Mouse (Mus musculus) brain, embryonic 14.5 days (tissue): ENCODE measurements around the gene Ppil3. TPM values are rescaled to one million over a fixed set of nuclear protein-coding genes. Genes with fewer than 3 reads are reported as not detected.

Experiments
- DNase-seq: peaks from one replicate; pipeline ENCODE4 v3.0.0-alpha.2; 2011; ENCODE audit warnings: low read depth
- CTCF ChIP-seq: fragments of 200-500 bp; IDR thresholded peaks from 2 replicates; pipeline ENCODE4 v1.5.1; 2012; ENCODE audit warnings: inconsistent platforms, mild to moderate bottlenecking, moderate library complexity, borderline replicate concordance; ENCODE audit not compliant: insufficient read depth, insufficient read length; ENCODE audit errors: extremely low read depth
- POLR2A ChIP-seq: fragments of 200-500 bp; IDR thresholded peaks from 2 replicates; pipeline ENCODE4 v1.6.1; 2012; ENCODE audit warnings: mild to moderate bottlenecking, inconsistent platforms, borderline replicate concordance; ENCODE audit not compliant: poor library complexity, insufficient read depth, insufficient read length, severe bottlenecking; ENCODE audit errors: extremely low read depth
- polyA plus RNA-seq: library from polyadenylated mRNA; depleted of rRNA; stranded (reverse); fragments of >200 nt; gene quantifications from 2 replicates; pipeline ENCODE4 v1.2.3, GENCODE M21; 2012

Gene Ppil3
- polyA plus RNA-seq, 1 experiment: 34.6 TPM

DNA sequence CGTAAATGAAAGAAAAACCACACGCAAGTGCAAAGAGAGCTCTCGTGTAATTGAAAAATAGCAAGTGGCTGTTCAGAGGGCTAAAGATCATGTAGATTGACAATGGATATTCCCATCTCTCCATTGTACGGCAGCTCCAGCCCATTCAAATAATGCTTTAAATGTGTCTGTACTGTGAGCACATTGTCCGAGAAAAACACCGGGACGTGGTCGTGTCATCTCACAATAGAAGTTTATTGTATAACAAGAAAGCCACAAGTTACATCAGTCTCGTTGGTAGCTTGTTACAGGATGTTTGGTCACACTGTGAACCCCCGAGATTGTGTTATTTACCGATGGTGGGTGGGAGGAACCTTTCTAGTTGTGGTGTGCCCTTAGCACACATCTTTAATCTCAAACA lies 575 bp upstream of the Ppil3 start:
- DNase-seq: no peak
- TF ChIP-seq POLR2A: no peak
- no peak for TF ChIP-seq CTCF

DNA sequence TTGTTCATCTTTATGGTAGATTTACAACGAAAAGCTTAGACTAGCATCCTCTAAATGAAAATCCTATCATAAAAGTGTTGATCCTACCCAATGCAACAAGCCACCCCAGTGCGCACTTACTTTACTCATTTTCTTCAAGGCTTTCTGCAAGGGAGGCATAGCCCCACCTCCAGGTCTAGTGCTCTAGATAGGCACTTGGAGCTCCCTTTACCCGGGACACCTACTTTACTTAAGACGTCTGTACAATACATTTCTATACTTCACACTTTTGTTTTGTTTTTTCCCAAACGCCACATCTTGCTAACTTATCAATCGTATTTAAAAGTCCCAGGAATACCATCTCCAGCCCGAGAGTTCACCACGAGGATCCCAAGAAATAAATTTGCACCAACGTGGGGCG lies 595 bp downstream of the Ppil3 start:
- no peak for DNase-seq
- TF ChIP-seq POLR2A (no peak), CTCF (no peak)

DNA sequence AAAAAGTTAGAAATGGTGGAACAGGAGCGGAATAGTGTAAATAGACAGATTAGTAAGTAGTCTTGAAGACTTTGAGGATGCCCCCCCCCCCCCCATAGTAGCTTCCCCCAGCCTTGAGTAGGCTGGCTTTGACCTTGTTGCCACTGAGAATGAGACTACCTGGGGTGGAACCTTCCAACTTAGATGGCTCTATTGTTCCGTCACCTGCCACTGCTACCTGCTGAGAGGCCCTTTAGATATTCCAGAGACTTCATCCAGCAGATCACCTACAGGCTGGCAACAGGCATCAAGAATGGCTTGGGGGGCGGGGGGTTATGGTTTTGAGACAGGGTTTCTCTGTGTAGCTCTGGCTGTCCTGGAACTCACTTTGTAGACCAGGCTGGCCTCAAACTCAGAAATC lies 20.7 kb downstream of the Ppil3 start:
- no peak for TF ChIP-seq CTCF
- no peak for TF ChIP-seq POLR2A
- DNase-seq: no peak

DNA sequence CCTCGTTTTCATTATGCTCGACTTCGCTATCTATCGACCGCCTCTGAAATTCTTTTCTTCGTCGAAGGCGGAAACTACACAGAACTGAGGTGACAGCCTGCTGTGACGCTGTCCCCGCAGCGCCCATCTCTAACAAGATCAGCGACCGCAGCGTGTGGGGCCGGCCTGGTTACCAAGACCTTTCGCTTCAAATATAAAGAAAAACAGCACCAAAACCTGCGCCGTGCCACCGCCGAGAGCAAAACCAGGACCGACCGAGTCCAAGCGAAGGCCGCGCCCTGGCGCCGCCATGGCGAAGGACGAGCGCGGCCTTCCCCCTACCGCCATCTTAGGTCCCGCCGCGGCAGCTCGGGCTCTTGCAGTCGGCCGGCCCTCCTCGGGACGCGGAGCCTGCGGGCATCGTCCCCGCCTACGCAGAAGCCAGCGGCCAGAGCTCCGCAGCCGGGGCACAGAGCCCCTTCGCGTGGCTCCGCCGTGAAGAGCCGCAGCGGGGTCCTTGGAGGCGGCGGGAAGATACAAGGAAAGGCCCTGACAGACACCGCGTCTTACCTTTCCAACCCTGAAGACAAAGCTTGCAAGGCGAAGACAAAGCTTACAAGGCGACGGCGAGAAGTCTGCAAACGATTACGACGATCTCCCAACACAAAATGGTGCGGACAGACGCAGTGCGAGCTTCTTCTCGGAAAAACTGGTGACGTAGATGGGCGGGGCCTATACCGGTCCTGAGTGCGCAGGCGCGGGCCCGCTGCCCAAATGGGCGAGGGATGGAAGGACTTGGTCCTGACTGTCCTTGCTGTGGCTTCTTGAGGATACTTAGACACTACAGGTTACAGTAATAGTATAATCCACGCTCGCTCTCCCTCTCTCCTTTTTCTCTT lies 21.7 kb downstream of the Ppil3 start, which contains the start of gene Clk1:
TSS of gene Clk1 (minus strand) at position 696 of the 878 bp plus-strand sequence.
- peak; percentile 97 for DNase-seq
- peak; percentile 81; the same call in 1 of the 2 replicates for TF ChIP-seq POLR2A
- TF ChIP-seq CTCF: no peak

DNA sequence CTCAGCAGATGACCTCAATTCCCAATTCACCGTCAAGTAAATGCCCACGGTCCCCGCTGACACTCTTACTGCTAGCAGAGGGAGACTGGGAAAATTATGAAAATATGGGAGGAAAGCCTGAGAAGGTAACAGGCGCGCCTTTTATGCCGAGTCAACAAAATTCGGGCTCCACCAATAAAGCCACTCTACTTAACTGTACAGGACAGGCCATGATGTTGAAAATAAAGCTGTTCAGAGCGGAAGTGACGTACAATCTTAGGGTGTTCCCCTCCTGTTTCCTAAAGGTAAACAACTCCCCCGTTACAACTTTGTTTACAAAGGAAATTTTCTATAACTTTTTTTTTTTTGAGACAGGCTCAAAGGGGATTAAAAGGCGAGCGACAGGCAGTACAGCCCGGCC lies 22.4 kb downstream of the Ppil3 start:
- DNase-seq: peak; percentile 88

DNA sequence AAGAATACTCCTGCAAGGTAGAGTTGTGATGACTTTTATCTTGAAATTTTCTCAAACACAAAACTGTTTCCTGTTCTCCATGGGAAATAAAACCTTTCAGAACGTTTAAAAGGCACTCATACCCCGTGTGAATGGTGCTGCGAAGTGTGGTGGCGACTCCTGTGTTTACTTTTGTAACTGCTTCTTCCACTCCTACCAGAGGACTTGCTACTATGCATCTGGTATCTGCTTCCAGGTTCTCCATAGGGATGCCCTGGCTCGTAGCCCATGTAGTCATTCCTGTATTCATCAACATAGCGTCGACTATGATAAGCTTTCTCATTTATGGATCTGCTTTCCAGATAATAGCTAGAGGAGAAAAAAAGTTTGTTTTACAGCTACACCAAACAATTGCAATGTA lies 24.3 kb downstream of the Ppil3 start:
- DNase-seq: no peak

More for the DNA sequence above, 22.4 kb downstream of the Ppil3 start:
- no peak for TF ChIP-seq CTCF
- no peak for TF ChIP-seq POLR2A

DNA sequence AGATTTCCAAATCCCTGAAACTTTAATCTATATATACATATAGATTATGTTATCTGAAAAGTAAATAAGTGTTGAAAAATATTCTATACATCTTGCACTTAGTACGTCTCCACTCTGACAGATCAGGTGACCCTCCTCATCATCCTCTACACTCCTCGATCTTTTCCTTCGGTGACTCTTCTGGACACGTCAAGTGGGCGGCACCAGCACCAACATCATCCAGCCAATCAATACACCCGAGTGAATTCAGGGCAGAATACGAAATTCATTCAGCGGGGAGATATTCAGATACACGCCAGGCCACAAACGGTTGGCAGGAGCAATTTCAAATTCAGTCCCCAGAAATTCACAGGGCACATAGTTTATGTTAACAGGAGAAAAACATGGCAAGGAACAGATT lies 25.3 kb downstream of the Ppil3 start:
- no peak for TF ChIP-seq POLR2A
- no peak for TF ChIP-seq CTCF
- DNase-seq: no peak

More for the DNA sequence above, 24.3 kb downstream of the Ppil3 start:
- TF ChIP-seq POLR2A: no peak
- TF ChIP-seq CTCF: no peak

DNA sequence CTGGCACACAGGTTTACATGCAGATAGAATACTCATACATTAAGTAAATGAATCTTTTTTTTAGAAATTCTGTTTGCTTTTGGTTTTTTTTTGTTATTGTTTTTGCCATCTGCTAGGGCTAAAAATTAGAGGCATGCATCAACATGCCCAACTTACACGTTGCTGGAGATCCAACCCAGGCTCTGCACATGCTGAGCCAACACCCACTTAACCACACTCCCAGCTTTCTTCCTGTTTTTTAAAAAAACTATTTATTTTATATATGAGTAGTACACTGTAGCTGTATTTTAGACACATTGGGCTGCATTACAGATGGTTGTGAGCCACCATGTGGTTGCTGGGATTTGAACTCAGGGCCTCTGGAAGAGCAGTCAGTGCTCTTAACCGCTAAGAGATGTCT lies 29.2 kb downstream of the Ppil3 start:
- no peak for DNase-seq
- no peak for TF ChIP-seq POLR2A
- no peak for TF ChIP-seq CTCF

DNA sequence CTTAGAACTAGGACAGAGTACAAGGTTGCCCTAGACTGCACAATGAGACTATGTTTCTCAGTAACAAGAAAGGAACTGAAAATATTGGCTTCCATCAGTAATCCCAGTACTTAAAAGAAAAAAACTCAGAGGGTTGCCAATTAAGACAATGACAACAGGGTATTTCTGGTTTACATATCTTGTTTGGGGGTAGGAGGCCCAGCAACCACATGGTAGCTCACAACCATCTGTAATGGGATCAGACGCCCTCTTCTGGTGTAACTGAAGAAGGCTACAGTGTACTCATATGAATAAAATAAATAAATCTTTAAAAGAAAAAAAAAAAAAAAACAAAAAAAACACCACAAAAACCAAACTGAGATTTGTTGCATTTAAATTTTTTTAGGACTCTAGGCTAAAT lies 29.8 kb downstream of the Ppil3 start:
- no peak for TF ChIP-seq POLR2A
- peak; percentile 15; the same call in 1 of the 2 replicates for TF ChIP-seq CTCF
- no peak for DNase-seq

DNA sequence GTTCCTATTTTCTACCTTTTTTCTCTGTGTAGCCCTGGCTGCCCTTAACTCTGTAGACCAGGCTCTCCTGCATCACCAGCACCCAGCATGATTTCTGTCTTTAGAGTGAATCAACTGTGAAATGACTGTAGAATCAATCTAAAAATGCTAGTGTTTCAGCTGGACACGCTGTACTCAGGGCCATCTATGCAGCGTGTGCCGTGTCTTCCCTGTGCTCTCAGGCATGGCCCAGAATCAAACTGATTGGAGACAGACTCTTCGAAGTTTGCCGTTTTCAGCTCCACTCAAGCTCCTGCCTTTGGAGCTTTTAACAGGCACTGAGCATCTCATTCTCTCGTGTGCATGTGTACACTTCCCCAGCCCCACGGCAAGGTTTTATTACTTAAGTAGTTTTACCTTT lies 34.5 kb downstream of the Ppil3 start:
- TF ChIP-seq CTCF (no peak), POLR2A (no peak)
- DNase-seq: no peak

DNA sequence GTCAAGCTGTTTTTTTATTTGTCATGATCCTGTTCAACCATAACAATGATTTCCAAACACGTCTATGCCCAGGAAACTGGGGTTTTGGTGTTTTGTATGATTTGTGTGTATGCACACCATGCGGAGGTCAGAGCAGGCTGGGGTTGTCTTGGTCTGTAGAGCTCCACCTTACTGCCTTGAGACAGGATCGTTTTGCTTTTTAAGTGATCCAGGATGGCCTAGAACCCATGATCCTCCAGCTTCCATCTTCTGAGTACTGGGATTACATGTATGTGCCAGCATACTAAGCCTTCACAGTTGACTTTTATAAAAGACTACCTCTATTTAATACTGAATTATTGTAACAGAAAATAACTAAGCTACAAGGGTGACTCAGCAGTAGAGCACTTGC lies 35.1 kb downstream of the Ppil3 start:
- TF ChIP-seq POLR2A: no peak
- TF ChIP-seq CTCF: no peak
- no peak for DNase-seq
